23 mouse cellular contexts compared by ENCODE assay signal in the genomic region with DNA sequence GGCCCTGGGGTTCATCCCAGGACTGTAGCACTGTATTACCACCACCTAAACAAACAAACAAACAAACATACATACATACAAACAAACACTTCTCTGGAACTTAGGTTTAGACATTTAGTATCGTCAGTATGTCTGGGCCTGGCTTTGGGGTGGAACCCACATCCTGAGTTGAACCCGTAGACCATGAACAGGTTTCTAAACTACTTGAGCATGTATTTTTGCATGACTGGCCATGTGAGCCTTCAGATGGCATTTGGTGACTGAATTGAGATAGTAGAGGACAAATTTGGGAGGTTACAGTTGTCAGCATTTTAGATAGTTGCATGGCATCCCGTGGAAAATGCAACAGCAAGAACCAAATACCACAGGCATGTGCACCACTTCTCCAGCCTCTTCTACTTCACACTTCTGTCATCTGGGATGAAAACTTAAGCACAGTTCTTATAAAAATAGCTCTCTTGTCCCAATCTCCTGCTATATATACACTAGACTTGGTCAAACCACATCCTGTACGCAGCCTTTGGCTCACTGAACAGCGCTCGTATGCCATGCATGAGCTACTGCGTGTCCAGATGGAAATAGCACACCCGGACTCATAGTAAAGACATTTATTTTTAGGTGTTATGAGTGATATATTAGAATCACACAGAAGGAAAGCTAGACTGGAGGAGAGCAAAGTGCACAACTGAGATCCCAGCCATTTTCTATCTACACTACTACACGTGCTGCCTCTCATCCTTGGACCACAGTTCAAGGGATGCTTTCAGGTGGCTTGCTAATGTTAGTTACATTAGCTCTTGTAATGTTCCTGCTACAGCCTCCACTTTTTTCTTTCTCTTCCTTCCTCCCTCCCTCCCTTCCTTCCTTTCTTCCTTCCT. TPM values are rescaled to one million over a fixed set of nuclear protein-coding genes. Genes with fewer than 3 reads are reported as not detected.
A peak's percentile ranks its signal among the peaks of the same experiment; 100 is the strongest.
DNase-seq lines count a peak whose midpoint lies in the region; TF ChIP-seq lines count a peak whose summit lies in the region.
"Had no signal": no experiment of that assay in that cellular context is flagged by ENCODE, and none has a peak within 500 bp of the region (broad histone marks: within the 10 kb centered on the region; RNA-seq: fewer than 3 reads in every experiment).

No protein-coding gene starts in this region.

- no peak for TF ChIP-seq POLR2A in CH12.LX (IDR thresholded peaks at IDR 0.05; ENCODE audit: low read depth, low read length)

- no peaks in the 10 kb centered on the region for H3K9me3 ChIP-seq in CH12.LX (replicated peaks; ENCODE audit: low read length)
- H3K9me3 ChIP-seq: embryonic facial prominence, embryonic 12.5 days; heart, embryonic 10.5 days; hindbrain, embryonic 12.5 days; midbrain, embryonic 13.5 days; neural tube, embryonic 13.5 days had no signal

- H3K4me2 ChIP-seq in CH12.LX (ENCODE audit: insufficient read depth, low read depth, poor library complexity, severe bottlenecking) = no peak overlapping the region
- H3K4me2 ChIP-seq: embryonic facial prominence, embryonic 12.5 days; hindbrain, embryonic 12.5 days; midbrain, embryonic 13.5 days; neural tube, embryonic 13.5 days had no signal

- no peak overlapping the region for H3K9ac ChIP-seq in CH12.LX (ENCODE audit: insufficient read depth, low read depth)
- H3K9ac ChIP-seq: embryonic facial prominence, embryonic 12.5 days; hindbrain, embryonic 12.5 days; liver, embryonic 14.5 days; midbrain, embryonic 13.5 days; neural tube, embryonic 13.5 days had no signal

- in situ Hi-C loops in CH12.LX (cut with MboI; ENCODE audit: low pct_ligation_motif_present, low pct_unique_long_range_greater_than_20kb, low sequenced_read_pairs) = loop anchor here (25.0 kb wide), 1 partner anchor 324 kb away; no protein-coding TSS in a partner anchor

- intact Hi-C loops in left cerebral cortex, postnatal 36 days (cut with DNase I) = no loop called here
- intact Hi-C loops in left cerebral cortex, adult 2 months (cut with DNase I) = no loop called here

- no peak overlapping the region for H3K4me3 ChIP-seq in left cerebral cortex, adult 2 months
- H3K4me3 ChIP-seq in CH12.LX (replicated peaks in 1 of 3; ENCODE audit: low read depth in 2 of 3, low read length in 2 of 3, poor library complexity in 1 of 3) = no peak overlapping the region
- H3K4me3 ChIP-seq: embryonic facial prominence, embryonic 12.5 days; erythroblast, embryonic 14.5 days; heart, embryonic 10.5 days; hindbrain, embryonic 12.5 days; layer of hippocampus, adult 2 months; midbrain, embryonic 13.5 days; neural tube, embryonic 13.5 days had no signal

- no peak for TF ChIP-seq EP300 in CH12.LX (IDR thresholded peaks at IDR 0.05; ENCODE audit: low read length)

- no peak overlapping the region for H3K27ac ChIP-seq in left cerebral cortex, adult 2 months
- no peak overlapping the region for H3K27ac ChIP-seq in CH12.LX (ENCODE audit: insufficient read depth, low read depth)
- H3K27ac ChIP-seq: embryonic facial prominence, embryonic 12.5 days; heart, embryonic 10.5 days; hindbrain, embryonic 12.5 days; layer of hippocampus, adult 2 months; liver, embryonic 14.5 days; midbrain, embryonic 13.5 days; neural tube, embryonic 13.5 days; stomach, postnatal 0 days had no signal

- no peak for TF ChIP-seq RAD21 in CH12.LX (IDR thresholded peaks at IDR 0.05; ENCODE audit: low read depth, low read length)

- no peak for TF ChIP-seq CTCF in left cerebral cortex, adult 2 months (IDR thresholded peaks at IDR 0.05)
- TF ChIP-seq CTCF in CH12.LX (conservative IDR thresholded peaks at IDR 0.05 in 1 of 2, IDR thresholded peaks at IDR 0.05 in 1 of 2; ENCODE audit: low read depth in 2 of 2, low read length in 2 of 2) = no peak

- peaks cover 3 to 14% of the 10 kb centered on the region in 2 experiments; a peak in 2 of 4 replicates for H3K4me1 ChIP-seq in CH12.LX (ENCODE audit: control insufficient read depth in 1 of 2, insufficient read depth in 2 of 2)
- H3K4me1 ChIP-seq: hindbrain, embryonic 12.5 days; midbrain, embryonic 13.5 days had no signal

- H3K79me2 ChIP-seq in CH12.LX (replicated peaks; ENCODE audit: control insufficient read depth, extremely low read depth, insufficient read depth, poor library complexity, severe bottlenecking) = no peaks in the 10 kb centered on the region

- H3K27me3 ChIP-seq in CH12.LX (replicated peaks) = no peaks in the 10 kb centered on the region
- H3K27me3 ChIP-seq: embryonic facial prominence, embryonic 12.5 days; hindbrain, embryonic 12.5 days; midbrain, embryonic 13.5 days; neural tube, embryonic 13.5 days had no signal

- dilution Hi-C loops in CH12.LX (cut with MboI; ENCODE audit: extremely low pct_ligation_motif_present, extremely low pct_unique_long_range_greater_than_20kb, low sequenced_read_pairs) = loop anchor here (25.0 kb wide), 1 partner anchor 149 kb away; a partner anchor contains a TSS

- H3K36me3 ChIP-seq in CH12.LX (replicated peaks in 1 of 2; ENCODE audit: control insufficient read depth in 1 of 2, insufficient read depth in 1 of 2, low read length in 1 of 2) = no peaks in the 10 kb centered on the region
- H3K36me3 ChIP-seq: embryonic facial prominence, embryonic 12.5 days; heart, embryonic 10.5 days; hindbrain, embryonic 12.5 days; midbrain, embryonic 13.5 days; neural tube, embryonic 13.5 days had no signal

- peak; percentile 59 for DNase-seq in heart, adult 11 months
- no peak for DNase-seq in heart, adult 18-20 months
- DNase-seq in left cerebral cortex, postnatal 36 days (ENCODE audit: low spot score in 2 of 2) = peak; percentile 21 to 22
- DNase-seq in left cerebral cortex, adult 2 months (ENCODE audit: extremely low spot score in 1 of 2, low spot score in 2 of 2) = no peak
- peak; percentile 19 for DNase-seq in CH12.LX (ENCODE audit: extremely low read depth)
- DNase-seq in naive thymus-derived CD4-positive, alpha-beta T cell, adult 2 months (ENCODE audit: low read depth) = peak; percentile 28
- DNase-seq in layer of hippocampus, adult 9-11 months = no peak
- DNase-seq: adrenal gland, adult 8-10 months; cerebellum, adult 9-10 months; gastrocnemius, postnatal 14 days; heart, postnatal 10 days; kidney, postnatal 14 days; right cerebral cortex, postnatal 14 days had no signal

TF ChIP-seq in CH12.LX, 34 proteins besides CTCF, POLR2A, EP300 and RAD21:
- TF ChIP-seq KAT2A (IDR thresholded peaks at IDR 0.05; ENCODE audit: insufficient replicate concordance, low read length) (no peak), ZC3H11A (IDR thresholded peaks at IDR 0.05; ENCODE audit: low read depth, low read length) (no peak), ETS1 (conservative IDR thresholded peaks at IDR 0.05; ENCODE audit: low read depth, low read length) (no peak), ZMIZ1 (IDR thresholded peaks at IDR 0.05; ENCODE audit: low read depth, low read length) (no peak), SMC3 (IDR thresholded peaks at IDR 0.05; ENCODE audit: low read depth, low read length) (no peak), ZKSCAN1 (IDR thresholded peaks at IDR 0.05; ENCODE audit: borderline replicate concordance, low read depth, low read length) (no peak), TBP (conservative IDR thresholded peaks at IDR 0.05; ENCODE audit: low read depth, low read length) (no peak), MEF2A (IDR thresholded peaks at IDR 0.05; ENCODE audit: borderline replicate concordance, low read depth, low read length) (0 out of 2 replicates have a peak, but pooled peaks have one; percentile 15), RCOR1 (conservative IDR thresholded peaks at IDR 0.05; ENCODE audit: low read depth, low read length) (no peak), ELF1 (IDR thresholded peaks at IDR 0.05; ENCODE audit: low read depth, low read length) (no peak), POLR2AphosphoS2 (IDR thresholded peaks at IDR 0.05; ENCODE audit: low read depth, low read length) (no peak), BHLHE40 (IDR thresholded peaks at IDR 0.05; ENCODE audit: low read depth, low read length) (0 out of 2 replicates have a peak, but pooled peaks have one; percentile 17)

RNA-seq across cellular contexts. Expression of a gene that starts 58.6 kb away (rescaled TPM):
- total RNA-seq in heart, adult 18-20 months (2021) = not detected
- 10 to 100 TPM; 52.0 to 52.3 TPM for total RNA-seq in left cerebral cortex, postnatal 36 days (2021)
- total RNA-seq in left cerebral cortex, adult 2 months (2021) = 10 to 100 TPM; 47.7 to 48.6 TPM
- not detected in 2 replicates for total RNA-seq in CH12.LX (2012; rRNA removed)
- not detected in 2 replicates for total RNA-seq in CH12.LX (2014; rRNA removed)
- polyA plus RNA-seq in CH12.LX (2012; ENCODE audit: insufficient read length, low read depth) = not detected in 2 replicates
- total RNA-seq: heart, postnatal 10 days had no signal
- polyA plus RNA-seq: erythroblast, embryonic 14.5 days; inflammation-experienced regulatory T-cells, adult 6 months had no signal

Comparison
In these comparisons a context has a peak if more than half of its experiments do, and no peak if none do; other contexts are left out.
1. DNase-seq: peak in heart, adult 11 months (single experiment), left cerebral cortex, postnatal 36 days (2 of 2), CH12.LX (single experiment) and naive thymus-derived CD4-positive, alpha-beta T cell, adult 2 months (single experiment); none in heart, adult 18-20 months (0 of 2), left cerebral cortex, adult 2 months (0 of 2) and layer of hippocampus, adult 9-11 months (single experiment).
2. RNA of a gene that starts 58.6 kb away (total RNA-seq): 52.0 to 52.3 TPM in left cerebral cortex, postnatal 36 days and 47.7 to 48.6 TPM in left cerebral cortex, adult 2 months; not detected in CH12.LX and not detected in heart, adult 18-20 months; every median in the first group is over 10 times any median in the second.